Mouse (Mus musculus) spleen, postnatal 36 days (tissue): Measurements from ENCODE around the gene Sod3.

Experiments used
- DNase-seq, 2 experiments: peaks; one replicate each; pipeline ENCODE4 v3.0.0; 2022; ENCODE audit warnings: low spot score in 2 of 2, mixed read lengths in 1 of 2

The Sod3 gene

GRCm38 (mm10) chr5:52375847-52376246, 12.3 kb downstream of the Sod3 start:
- no peak for DNase-seq

- DNase-seq, result no peak
Observed at GRCm38 (mm10) chr5:52382837-52383236, 19.2 kb downstream of the Sod3 start.

GRCm38 (mm10) chr5:52383748-52384147, 20.2 kb downstream of the Sod3 start:
- no peak for DNase-seq

GRCm38 (mm10) chr5:52386016-52386415, 22.4 kb downstream of the Sod3 start:
- no peak for DNase-seq

GRCm38 (mm10) chr5:52388092-52388749, 24.6 kb downstream of the Sod3 start:
- no peak for DNase-seq

GRCm38 (mm10) chr5:52390381-52390780, 26.8 kb downstream of the Sod3 start:
- no peak for DNase-seq

- DNase-seq, result no peak
Observed at GRCm38 (mm10) chr5:52391471-52391870, 27.9 kb downstream of the Sod3 start.

- no peak for DNase-seq
Observed at GRCm38 (mm10) chr5:52393756-52394155, 30.2 kb downstream of the Sod3 start.

- DNase-seq, result no peak
Observed at GRCm38 (mm10) chr5:52404373-52404772, 40.8 kb downstream of the Sod3 start.

- no peak for DNase-seq
Observed at GRCm38 (mm10) chr5:52408668-52409315, 45.2 kb downstream of the Sod3 start.

- no peak for DNase-seq
Observed at GRCm38 (mm10) chr5:52410197-52410596, 46.6 kb downstream of the Sod3 start.

- no peak for DNase-seq
Observed at GRCm38 (mm10) chr5:52411567-52411966, 48.0 kb downstream of the Sod3 start.

- DNase-seq, result no peak
Observed at GRCm38 (mm10) chr5:52415193-52415592, 51.6 kb downstream of the Sod3 start.

- no peak for DNase-seq
Observed at GRCm38 (mm10) chr5:52415917-52416316, 52.3 kb downstream of the Sod3 start.

- DNase-seq, result no peak
Observed at GRCm38 (mm10) chr5:52416485-52416884, 52.9 kb downstream of the Sod3 start.
